Mouse (Mus musculus) stomach, postnatal 0 days (tissue): ENCODE measurements around the gene Adcy5. TPM values are rescaled to one million over a fixed set of nuclear protein-coding genes. Genes with fewer than 3 reads are reported as not detected.

Experiments
- ATAC-seq: fragments of 200-750 bp; cut with Nextera tagmentation; 2 replicates; pipeline ENCODE4 v1.8.0; 2017; ENCODE audit not compliant: low FRiP score, low TSS enrichment
- DNase-seq: peaks from one replicate; pipeline ENCODE4 v3.0.0-alpha.2; 2016; ENCODE audit warnings: low spot score
- H3K27ac ChIP-seq: fragments of 300-500 bp; sonication (generic); replicated peaks from 2 replicates; pipeline ENCODE4 v1.5.1; 2014; ENCODE audit warnings: mild to moderate bottlenecking, control low read depth
- H3K27me3 ChIP-seq: fragments of 300-500 bp; sonication (generic); 2 replicates; pipeline ENCODE4 v1.6.1; 2014; ENCODE audit warnings: low read length; ENCODE audit not compliant: control insufficient read depth, insufficient read depth
- H3K36me3 ChIP-seq: fragments of 300-500 bp; sonication (generic); 2 replicates; pipeline ENCODE4 v1.6.1; 2014; ENCODE audit warnings: low read length, mixed read lengths; ENCODE audit not compliant: control insufficient read depth, insufficient read depth
- H3K4me1 ChIP-seq: fragments of 300-500 bp; sonication (generic); replicated peaks from 2 replicates; pipeline ENCODE4 v1.6.1; 2014; ENCODE audit warnings: antibody characterized with exemption; ENCODE audit not compliant: control insufficient read depth, insufficient read depth
- H3K4me2 ChIP-seq: fragments of 300-500 bp; sonication (generic); replicated peaks from 2 replicates; pipeline ENCODE4 v1.6.1; 2014; ENCODE audit warnings: low read depth, mild to moderate bottlenecking, control low read depth, moderate library complexity
- H3K4me3 ChIP-seq: fragments of 300-500 bp; sonication (generic); 2 replicates; pipeline ENCODE4 v1.5.1; 2014; ENCODE audit warnings: low read depth, low read length, control low read depth
- H3K9ac ChIP-seq: fragments of 300-500 bp; sonication (generic); 2 replicates; pipeline ENCODE4 v1.6.1; 2014; ENCODE audit warnings: mild to moderate bottlenecking, low read length, control low read depth, mixed read lengths
- H3K9me3 ChIP-seq: fragments of 300-500 bp; sonication (generic); 2 replicates; pipeline ENCODE4 v1.6.1; 2016; ENCODE audit warnings: low read length; ENCODE audit not compliant: control insufficient read depth
- CTCF ChIP-seq: IDR thresholded peaks from 2 replicates; pipeline ENCODE4 v1.5.1; 2016; ENCODE audit warnings: antibody characterized with exemption, low read depth, mild to moderate bottlenecking, moderate library complexity
- EP300 ChIP-seq: optimal IDR thresholded peaks from 2 replicates; pipeline ENCODE3; 2016; ENCODE audit warnings: antibody characterized with exemption
- WGBS: fragments of 180-500 bp; shearing (Covaris S2); extraction: QIAGEN DNeasy Blood & Tissue Kit; methylation state at CpG from one replicate; pipeline ENCODE4 v1.1.7; 2014; 5-methylcytosine and 5-hydroxymethylcytosine counted together
- polyA plus RNA-seq: library from polyadenylated mRNA; unstranded; fragments of >200 nt; fragmentation: Nextera tagmentation; extraction: Ambion mirVana; gene quantifications from 2 replicates; pipeline ENCODE4 v1.2.1, GENCODE M21; 2015

The Adcy5 gene
- polyA plus RNA-seq, 1 experiment from 2014 or later: 2.2 TPM

GRCm38 (mm10) chr16:35130172-35130571 lies 24.5 kb upstream of the Adcy5 start:
- Histone ChIP-seq H3K4me1 (no peaks in the 10 kb centered on the region), H3K9ac (no peak overlapping the region), H3K27ac (no peak overlapping the region), H3K27me3 (no peaks in the 10 kb centered on the region), H3K4me3 (no peak overlapping the region), H3K4me2 (no peak overlapping the region), H3K36me3 (no peaks in the 10 kb centered on the region), H3K9me3 (no peaks in the 10 kb centered on the region)
- no peak for DNase-seq
- ATAC-seq: no peak
- 51% methylated on average over 3 of the region's 3 CpGs for WGBS
- TF ChIP-seq CTCF: no peak
- TF ChIP-seq EP300: no peak

GRCm38 (mm10) chr16:35139416-35139815 lies 15.3 kb upstream of the Adcy5 start:
- no peak for DNase-seq
- Histone ChIP-seq H3K4me3 (no peak overlapping the region), H3K9ac (no peak overlapping the region), H3K27me3 (no peaks in the 10 kb centered on the region), H3K4me2 (no peak overlapping the region), H3K9me3 (no peaks in the 10 kb centered on the region), H3K4me1 (0 out of 2 replicates have a peak, but pooled peaks cover 2% of the 10 kb centered on the region), H3K36me3 (no peaks in the 10 kb centered on the region), H3K27ac (no peak overlapping the region)
- no peak for ATAC-seq
- TF ChIP-seq EP300 (no peak), CTCF (no peak)
- WGBS: 72% methylated on average over 6 of the region's 6 CpGs

GRCm38 (mm10) chr16:35139873-35140619 lies 14.6 kb upstream of the Adcy5 start:
- peak overlapping the region; percentile 74 for H3K27ac ChIP-seq
- DNase-seq: no peak
- 0 out of 2 replicates have a peak overlapping the region, but pooled peaks have one; percentile 13 for H3K9ac ChIP-seq
- TF ChIP-seq CTCF (no peak), EP300 (no peak)
- 20% methylated on average over 11 of the region's 11 CpGs for WGBS
- no peaks in the 10 kb centered on the region for H3K36me3 ChIP-seq
- H3K27me3 ChIP-seq: no peaks in the 10 kb centered on the region
- H3K9me3 ChIP-seq: no peaks in the 10 kb centered on the region
- peak overlapping the region; percentile 21 for H3K4me2 ChIP-seq
- 0 out of 2 replicates have a peak, but pooled peaks cover 2% of the 10 kb centered on the region for H3K4me1 ChIP-seq
- peak; percentile 35; the same call in 1 of the 2 replicates for ATAC-seq
- H3K4me3 ChIP-seq: no peak overlapping the region

- ATAC-seq: no peak; the same call in 1 of the 2 replicates
Observed at GRCm38 (mm10) chr16:35140620-35140975, 14.1 kb upstream of the Adcy5 start.

GRCm38 (mm10) chr16:35141839-35142238 lies 12.8 kb upstream of the Adcy5 start:
- DNase-seq (no peak), ATAC-seq (no peak)
- no peak overlapping the region for H3K27ac ChIP-seq
- H3K4me1 ChIP-seq: 0 out of 2 replicates have a peak, but pooled peaks cover 2% of the 10 kb centered on the region
- no peak overlapping the region for H3K9ac ChIP-seq
- H3K4me2 ChIP-seq: no peak overlapping the region
- no peaks in the 10 kb centered on the region for H3K27me3 ChIP-seq
- no peaks in the 10 kb centered on the region for H3K36me3 ChIP-seq
- no peak for TF ChIP-seq EP300
- no peak for TF ChIP-seq CTCF
- H3K4me3 ChIP-seq: no peak overlapping the region
- H3K9me3 ChIP-seq: no peaks in the 10 kb centered on the region
- 71% methylated on average over 8 of the region's 8 CpGs for WGBS

More at GRCm38 (mm10) chr16:35140620-35140975, 14.1 kb upstream of the Adcy5 start:
- no peaks in the 10 kb centered on the region for H3K36me3 ChIP-seq
- H3K9ac ChIP-seq: 0 out of 2 replicates have a peak overlapping the region, but pooled peaks have one; percentile 13
- no peak for DNase-seq
- H3K27ac ChIP-seq: no peak overlapping the region; the same call in 1 of the 2 replicates
- H3K9me3 ChIP-seq: no peaks in the 10 kb centered on the region
- no peaks in the 10 kb centered on the region for H3K27me3 ChIP-seq
- H3K4me2 ChIP-seq: peak overlapping the region; percentile 21
- 23% methylated on average over 9 of the region's 9 CpGs for WGBS
- H3K4me1 ChIP-seq: 0 out of 2 replicates have a peak, but pooled peaks cover 2% of the 10 kb centered on the region
- H3K4me3 ChIP-seq: no peak overlapping the region
- TF ChIP-seq CTCF: no peak
- no peak for TF ChIP-seq EP300

GRCm38 (mm10) chr16:35146153-35146552 lies 8.5 kb upstream of the Adcy5 start:
- Histone ChIP-seq H3K27me3 (no peaks in the 10 kb centered on the region), H3K9me3 (no peaks in the 10 kb centered on the region), H3K4me1 (no peaks in the 10 kb centered on the region), H3K4me2 (no peak overlapping the region), H3K36me3 (no peaks in the 10 kb centered on the region), H3K4me3 (no peak overlapping the region), H3K9ac (no peak overlapping the region), H3K27ac (no peak overlapping the region)
- no peak for TF ChIP-seq CTCF
- TF ChIP-seq EP300: no peak
- DNase-seq (no peak), ATAC-seq (no peak)
- 28% methylated on average over 4 of the region's 4 CpGs for WGBS
